Mouse (Mus musculus) lung, postnatal 0 days (tissue): ENCODE measurements around the gene Zfp523.
A peak's percentile ranks its signal among the peaks of the same experiment; 100 is the strongest.

Experiments used
- CTCF ChIP-seq: IDR thresholded peaks from 2 replicates; pipeline ENCODE4 v1.5.1; 2016; ENCODE audit warnings: antibody characterized with exemption, mild to moderate bottlenecking
- EP300 ChIP-seq: IDR thresholded peaks from 2 replicates; pipeline ENCODE4 v1.6.1; 2016; ENCODE audit warnings: antibody characterized with exemption, mild to moderate bottlenecking, control low read depth

DNA sequence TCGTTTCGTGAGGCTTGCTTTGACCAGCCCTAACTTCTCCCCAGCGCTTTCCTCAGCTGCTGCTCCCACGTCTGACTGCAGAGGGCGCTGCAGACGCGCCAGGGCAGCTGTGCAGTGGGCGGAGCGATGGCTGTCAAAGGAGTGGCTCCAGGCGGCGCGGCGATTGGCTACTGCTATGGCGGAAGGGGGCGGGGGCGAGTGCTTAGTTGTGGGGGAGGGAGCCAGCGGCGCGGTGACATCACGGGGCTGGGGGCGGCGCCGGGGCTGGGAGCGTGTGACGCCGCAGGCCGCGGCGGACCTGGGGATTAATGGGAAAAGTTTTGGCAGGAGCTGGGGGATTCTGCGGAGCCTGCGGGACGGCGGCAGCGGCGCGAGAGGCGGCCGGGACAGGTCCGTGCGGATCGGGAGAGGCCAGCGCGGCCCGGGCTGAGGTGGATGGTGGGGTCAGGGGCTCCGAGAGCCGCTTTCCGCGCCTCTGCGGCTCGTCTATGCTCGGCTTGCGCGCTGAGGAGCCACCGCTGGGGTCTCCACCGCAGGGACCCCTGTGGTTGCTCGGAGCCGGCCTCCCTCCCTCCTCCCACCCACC is 55.6 kb downstream of the Zfp523 start, which contains the start of gene Ppard:
- TF ChIP-seq CTCF, result peak; percentile 100
- no peak for TF ChIP-seq EP300
